In genomic region chr11:80476222-80477189, GRCm38 (mm10) we compare ENCODE assay signal across 8 mouse cellular contexts. TPM values are rescaled to one million over a fixed set of nuclear protein-coding genes. Genes with fewer than 3 reads are reported as not detected.
DNase-seq lines count a peak whose midpoint lies in the region; ATAC-seq lines count a peak whose summit lies in the region.

Gene Cdk5r1 (plus strand): TSS chr11:80477023.

- peak within 1 kb of the TSS; percentile 100 for H3K9ac ChIP-seq in hindbrain, embryonic 13.5 days

- peaks cover 9% of the 10 kb centered on the region; the same call in 1 of the 2 replicates for H3K27me3 ChIP-seq in hindbrain, embryonic 13.5 days

- H3K9me3 ChIP-seq in hindbrain, embryonic 13.5 days, result no peaks in the 10 kb centered on the region

- peak within 1 kb of the TSS; percentile 99 for H3K27ac ChIP-seq in hindbrain, embryonic 13.5 days

- H3K4me2 ChIP-seq in hindbrain, embryonic 13.5 days, result peak within 1 kb of the TSS; percentile 97

- WGBS in hindbrain, embryonic 13.5 days, result under 1% methylated on average over 92 of the region's 116 CpGs

- peak; percentile 81 for DNase-seq in WW6 (ENCODE audit: low read depth, low spot score)
- peak; percentile 97 to 98 for DNase-seq in cerebellum, postnatal 14 days
- peak; percentile 87 for DNase-seq in frontal cortex, postnatal 14 days (ENCODE audit: low spot score in 2 of 2)
- DNase-seq in layer of hippocampus, postnatal 36 days, result peak; percentile 85 to 90
- peak; percentile 80 for DNase-seq in lung, postnatal 25 days (ENCODE audit: low spot score)
- peak; percentile 95 for DNase-seq in retina, embryonic 14.5 days (ENCODE audit: low spot score)
- peak; percentile 95 to 96 for DNase-seq in thymus, postnatal 36 days

- peaks cover 34% of the 10 kb centered on the region for H3K36me3 ChIP-seq in hindbrain, embryonic 13.5 days

- peak within 1 kb of the TSS; percentile 97 for H3K4me3 ChIP-seq in hindbrain, embryonic 13.5 days

- H3K4me1 ChIP-seq in hindbrain, embryonic 13.5 days (replicated peaks), result peaks cover 29% of the 10 kb centered on the region

- ATAC-seq in hindbrain, embryonic 13.5 days (ENCODE audit: low FRiP score), result peak; percentile 91

RNA-seq across cellular contexts. Expression of gene Cdk5r1, which starts in this region (rescaled TPM):
- polyA plus RNA-seq in hindbrain, embryonic 13.5 days (2015; fragmentation: Nextera tagmentation; extraction: Ambion mirVana), result 93.2 and 105 TPM in 2 replicates
- 100 to 1,000 TPM; 226 to 242 TPM for total RNA-seq in layer of hippocampus, postnatal 36 days (2021)

Comparison
In these comparisons a context has a peak if more than half of its experiments do, and no peak if none do; other contexts are left out.
1. Peak in every context shown above with its lines: DNase-seq, ATAC-seq, H3K4me3 ChIP-seq and H3K27ac ChIP-seq.